Mouse (Mus musculus): ENCODE data around the gene Trpm2.
"Not testable (repeated sequence)": the region's sequence is repeated elsewhere in the genome, so short reads cannot be mapped to it uniquely, and the experiment has no call there.

Trpm2 gene

DNA sequence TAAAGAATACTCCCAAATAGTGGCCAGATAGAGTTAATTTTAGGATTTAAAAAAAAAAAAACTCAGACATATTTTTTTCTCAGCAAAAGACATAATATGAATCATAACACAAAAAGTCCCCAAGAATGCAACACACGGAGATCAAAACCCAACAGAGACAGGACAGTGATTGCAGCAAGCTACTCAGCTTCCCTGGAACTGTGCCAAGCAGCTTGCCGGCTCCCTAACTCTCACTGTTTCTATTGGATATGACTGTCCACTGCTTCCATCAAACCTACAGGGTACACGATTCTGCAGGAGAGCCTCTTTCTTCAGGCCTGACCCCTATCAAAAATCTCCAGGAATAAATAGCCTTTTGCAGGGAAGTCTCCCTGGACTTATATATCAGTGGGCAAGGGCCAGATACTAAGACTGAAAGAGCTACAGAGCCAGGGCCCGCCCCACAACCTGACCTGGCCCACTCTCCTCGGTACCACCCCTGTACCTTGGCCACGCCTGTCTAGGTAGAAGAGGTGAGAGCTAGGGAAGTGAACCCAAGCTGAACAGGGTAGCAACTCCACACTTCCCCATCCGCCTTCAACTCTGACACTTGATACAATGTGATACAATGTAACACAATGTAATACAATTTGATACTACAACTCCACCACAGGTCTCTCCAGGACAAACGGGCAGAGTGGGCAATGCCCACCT is 6.2 kb upstream of the Trpm2 start:
- no peak for DNase-seq

DNA sequence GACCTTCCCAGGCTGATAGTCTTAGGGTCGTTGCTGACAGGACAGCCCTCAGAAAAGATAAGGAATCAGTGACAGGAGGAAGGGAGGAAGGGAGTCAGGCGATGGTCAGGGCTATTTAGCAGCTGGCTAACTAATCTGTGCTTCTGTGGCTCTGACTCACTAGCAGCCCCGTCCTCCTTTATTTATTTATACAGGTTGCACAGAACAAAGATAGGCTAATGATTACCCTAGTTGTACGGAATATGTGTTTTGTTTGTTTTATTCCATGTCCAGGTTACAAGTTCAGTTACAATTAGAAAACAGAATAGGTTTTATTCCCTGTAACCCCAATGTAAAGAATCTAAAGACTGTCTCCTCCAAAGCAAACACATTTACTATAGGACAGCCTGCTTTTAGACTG is 5.3 kb upstream of the Trpm2 start:
- DNase-seq: no peak

DNA sequence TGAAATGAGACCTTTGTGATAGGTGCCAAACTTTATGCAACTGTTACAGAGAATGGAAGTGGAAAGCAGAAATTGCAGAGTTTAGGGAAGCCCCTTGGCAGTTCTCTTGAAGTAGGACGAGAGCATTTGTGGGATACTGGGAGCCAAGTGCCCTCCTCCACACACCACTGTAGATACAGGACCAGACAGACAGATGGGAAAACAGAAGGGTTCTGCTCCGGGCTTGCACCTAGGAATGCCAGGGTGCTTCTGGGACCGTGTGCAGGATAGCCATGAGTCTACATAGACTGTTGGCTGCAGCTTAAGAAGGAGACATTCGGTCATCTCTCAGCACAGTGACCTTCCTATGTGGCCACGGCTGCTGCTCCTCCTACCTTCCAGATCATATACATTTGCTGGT is 4.4 kb upstream of the Trpm2 start:
- no peak for DNase-seq

DNA sequence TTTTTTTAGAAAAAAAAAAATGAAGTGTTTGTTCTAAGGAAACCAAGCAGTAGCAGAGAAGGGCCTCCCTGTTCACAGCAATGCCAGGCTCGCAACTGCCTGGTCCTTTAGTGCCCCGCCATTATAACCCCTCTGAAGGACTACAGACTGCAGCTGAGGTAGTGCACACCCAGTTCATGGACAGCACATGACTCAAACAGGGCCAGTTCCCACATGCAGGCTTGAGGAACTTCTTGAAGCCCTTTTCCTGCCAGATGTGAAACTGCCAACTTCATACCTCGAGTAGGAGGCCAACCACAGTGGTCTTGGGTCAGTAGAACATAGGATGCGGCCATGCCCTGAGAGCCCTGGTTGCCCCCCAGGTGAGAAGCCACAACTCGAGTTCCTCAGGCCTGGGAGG is 4.0 kb upstream of the Trpm2 start:
- no peak for DNase-seq

DNA sequence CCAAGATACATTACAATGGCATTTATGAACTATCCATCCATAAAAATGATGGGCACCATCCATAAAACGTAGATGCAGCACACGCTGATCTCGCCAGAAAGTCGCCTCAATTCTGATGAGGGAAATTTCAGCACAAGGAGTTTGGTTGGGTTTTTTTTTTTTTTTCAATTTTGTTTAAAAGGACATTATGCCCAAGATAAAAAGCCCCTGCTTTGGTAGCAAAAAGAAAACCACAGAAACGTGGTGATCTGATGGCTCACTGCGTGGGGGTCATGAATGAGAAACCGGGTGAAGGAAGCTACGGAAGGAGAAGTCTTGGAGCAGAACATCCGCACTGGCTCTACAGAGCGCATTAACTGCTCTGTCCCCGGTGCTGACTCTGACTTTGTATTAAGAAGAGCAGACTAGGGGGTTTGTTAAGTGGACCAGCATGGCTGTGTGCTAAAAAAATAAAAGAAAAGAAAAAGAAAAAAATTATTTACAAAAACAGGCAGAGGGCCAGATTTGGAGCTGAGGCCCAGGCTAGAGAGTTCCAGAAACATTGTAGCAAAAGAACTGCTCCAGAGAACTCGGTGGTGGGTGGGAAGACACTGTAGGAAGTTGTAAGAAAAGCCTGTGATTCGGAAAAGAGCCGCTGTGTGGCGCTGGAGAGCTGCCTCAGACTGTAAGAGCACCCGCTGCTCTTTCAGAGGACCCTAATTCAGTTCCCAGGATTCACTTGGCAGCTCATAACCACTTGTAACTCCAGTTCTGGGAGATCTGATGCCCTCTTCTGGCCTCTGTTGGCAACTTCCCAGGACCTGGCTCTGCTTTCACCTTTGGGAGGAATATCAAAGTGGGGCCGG is 1.6 kb upstream of the Trpm2 start:
- peak; percentile 40 to 43 for DNase-seq

DNA sequence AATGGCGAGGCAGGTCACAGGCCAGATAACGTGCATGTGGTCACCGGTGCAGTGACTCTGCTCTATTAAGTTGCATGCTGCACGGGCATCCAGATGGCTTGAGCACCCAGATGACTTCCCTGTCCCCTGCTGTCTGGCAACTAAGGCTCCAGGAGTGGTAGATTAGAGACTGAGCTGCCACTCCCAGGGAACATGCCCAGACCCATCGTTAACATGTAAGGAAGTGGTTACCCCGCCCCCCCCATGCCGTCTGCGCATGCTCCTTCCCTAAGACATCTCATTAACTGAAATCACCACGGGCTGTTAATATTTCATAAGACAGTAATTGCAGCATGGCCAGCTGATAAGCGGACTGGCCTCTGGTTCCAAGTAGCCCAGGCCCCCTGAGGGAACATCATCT is 828 bp upstream of the Trpm2 start:
- DNase-seq: no peak

DNA sequence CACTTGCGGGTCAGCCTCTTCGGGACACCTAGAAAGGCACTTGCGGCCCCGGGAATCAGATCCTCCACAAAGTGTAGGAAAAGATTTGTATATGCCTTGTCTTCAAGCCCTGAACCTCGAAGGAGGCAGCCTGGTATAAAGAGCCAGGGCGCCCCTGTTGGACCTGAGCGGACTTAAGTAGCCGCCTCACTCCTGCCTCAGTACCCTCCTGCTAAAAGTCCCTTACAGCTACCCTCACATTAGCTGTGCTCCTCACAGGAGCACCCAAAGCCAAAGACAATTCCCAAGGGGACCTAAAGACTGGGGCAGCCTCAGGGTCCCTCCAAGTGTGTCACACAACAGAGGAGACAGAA is 414 bp downstream of the Trpm2 start:
- DNase-seq: no peak

DNA sequence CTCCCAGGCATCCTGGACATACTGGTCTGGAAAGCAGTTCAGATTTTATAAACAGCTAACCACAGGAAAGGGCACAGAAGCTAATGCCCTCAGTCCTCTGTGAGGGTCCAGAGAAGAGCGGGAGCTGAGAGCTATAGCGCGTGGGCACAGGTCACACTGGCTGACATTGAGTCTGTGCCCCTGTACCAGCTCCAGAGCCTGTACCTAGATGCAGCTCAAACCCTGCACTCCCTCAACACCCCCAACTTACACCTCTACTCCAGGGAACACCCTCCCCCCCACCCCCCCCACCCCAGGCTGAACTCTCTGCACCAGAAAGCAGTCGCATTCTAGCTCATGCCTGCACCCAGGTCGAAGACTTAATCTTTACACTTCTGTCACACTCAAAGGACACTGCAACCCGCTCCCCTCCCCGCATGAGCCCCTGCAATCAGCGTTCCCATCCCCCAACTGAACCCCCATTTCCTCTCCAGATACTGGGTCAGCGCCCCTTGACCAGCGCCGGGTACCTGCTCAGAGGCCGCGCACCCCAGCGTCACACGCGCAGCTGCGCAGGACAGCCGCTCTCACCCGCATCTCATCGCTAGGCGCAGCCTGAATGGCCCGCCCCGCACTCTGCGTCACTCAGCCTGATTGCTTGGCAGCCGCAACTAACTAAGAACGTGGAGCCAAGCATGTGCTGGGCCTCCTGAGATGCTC is 940 bp downstream of the Trpm2 start:
- DNase-seq: no peak

DNA sequence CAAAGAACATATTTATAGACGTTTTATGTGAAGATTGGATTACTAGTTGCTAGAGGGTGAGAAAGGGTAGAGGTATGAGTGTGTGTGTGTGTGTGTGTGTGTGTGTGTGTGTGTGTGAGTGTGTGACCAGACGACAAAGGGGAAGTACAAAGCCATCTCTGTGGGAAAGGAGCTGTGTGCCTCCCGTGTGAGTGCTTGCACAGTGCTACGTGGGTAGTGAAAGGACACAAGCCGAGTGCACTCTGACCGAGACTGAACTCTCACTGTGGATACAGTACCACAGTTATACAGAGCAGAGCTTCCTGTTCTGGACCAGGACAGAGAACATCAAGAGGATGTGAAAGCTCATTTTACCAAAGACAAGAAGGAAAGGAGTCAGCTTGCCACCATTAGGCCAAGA is 6.4 kb downstream of the Trpm2 start:
- no peak for DNase-seq

DNA sequence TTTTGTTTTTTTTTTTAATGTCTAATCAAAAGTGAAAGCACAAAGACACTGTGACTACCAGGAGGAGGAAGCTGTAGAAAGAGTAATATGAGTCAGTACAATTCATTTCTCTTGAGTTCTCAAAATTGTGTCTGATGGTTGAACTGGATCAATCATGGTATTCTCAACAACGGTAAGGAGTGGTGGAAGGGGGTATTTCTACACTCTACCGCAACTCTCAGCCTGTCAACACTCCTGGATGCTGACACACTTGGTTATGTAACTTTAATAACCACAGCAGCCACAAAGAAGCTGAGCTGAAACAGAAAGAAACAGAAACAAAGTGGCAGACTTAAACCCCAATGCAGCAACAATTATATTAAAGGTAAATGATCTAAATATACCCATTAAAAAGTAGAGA is 7.6 kb downstream of the Trpm2 start:
- DNase-seq: no peak

DNA sequence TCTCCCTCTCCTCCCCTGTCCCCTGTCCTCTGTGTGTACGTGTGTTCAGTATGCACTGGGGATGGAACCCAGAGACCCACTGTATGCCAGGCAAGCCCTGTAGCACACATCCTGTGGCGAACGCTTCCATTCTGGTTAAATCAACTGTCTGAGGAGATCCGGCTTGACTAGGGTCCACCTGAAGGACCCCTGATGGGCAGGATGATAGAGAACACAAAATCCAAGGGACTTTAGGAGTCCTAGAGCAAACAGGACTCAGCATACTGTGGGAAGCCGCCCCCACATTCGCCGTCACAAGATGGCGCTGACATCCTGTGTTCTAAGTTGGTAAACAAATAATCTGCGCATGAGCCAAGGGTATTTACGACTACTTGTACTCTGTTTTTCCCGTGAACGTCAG is 19.9 kb downstream of the Trpm2 start:
- not testable (repeated sequence) for DNase-seq

DNA sequence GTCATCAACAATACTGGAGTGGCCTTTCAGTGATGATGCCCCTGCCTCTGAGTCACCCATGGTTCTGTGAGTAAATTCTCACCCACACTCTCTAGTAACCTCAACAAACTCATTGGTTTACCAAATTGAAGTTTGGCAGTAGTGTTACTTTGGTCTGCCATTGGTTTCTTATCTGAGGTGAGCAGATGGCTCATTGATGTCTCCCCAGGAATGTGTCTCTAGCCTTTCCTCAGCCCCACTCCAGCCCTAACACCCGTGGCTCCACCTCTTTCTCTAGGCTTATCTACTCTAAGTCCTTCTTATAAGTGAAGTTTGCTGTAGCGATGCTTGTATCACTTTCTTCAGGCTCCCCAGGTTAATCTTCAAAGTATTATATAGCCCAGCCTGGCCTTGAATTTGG is 30.7 kb downstream of the Trpm2 start:
- DNase-seq: no peak

DNA sequence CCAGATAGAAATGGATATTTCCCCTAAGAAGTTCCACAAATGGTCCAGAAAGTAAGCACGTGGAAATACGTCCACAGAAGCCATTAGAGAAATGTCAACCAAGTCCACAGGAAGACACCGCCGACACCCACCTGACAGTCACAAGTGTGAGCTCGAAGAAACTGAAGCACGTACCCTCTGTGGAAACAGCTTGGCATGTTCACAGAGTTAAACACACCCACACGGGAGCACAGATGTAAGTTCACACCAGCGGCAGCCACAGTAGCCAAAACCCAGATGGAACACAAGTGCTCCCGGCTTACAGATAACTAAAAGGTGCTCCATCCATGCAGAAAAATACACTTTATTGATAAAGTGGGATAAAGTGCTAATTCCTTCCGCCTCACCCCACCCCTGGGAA is 43.0 kb downstream of the Trpm2 start:
- no peak for DNase-seq

DNA sequence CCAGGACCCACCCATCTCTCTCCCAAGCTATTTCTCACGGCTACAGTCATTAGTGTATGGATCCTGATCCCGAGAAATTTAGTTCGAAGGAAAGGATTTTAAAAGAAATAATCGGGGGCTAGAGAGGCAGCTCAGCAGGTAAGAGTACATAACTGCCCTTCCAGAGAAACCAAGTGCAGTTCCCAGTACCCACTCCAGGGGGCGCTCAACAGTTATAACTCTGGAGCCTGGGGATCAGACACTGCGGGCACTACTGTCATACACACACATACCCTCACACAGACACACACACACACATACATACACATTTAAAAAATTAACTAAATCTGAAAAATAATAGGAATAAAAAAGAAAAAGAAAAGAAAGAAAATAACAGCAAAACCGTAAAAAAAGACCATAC is 44.2 kb downstream of the Trpm2 start:
- DNase-seq: peak; percentile 58 to 67

DNA sequence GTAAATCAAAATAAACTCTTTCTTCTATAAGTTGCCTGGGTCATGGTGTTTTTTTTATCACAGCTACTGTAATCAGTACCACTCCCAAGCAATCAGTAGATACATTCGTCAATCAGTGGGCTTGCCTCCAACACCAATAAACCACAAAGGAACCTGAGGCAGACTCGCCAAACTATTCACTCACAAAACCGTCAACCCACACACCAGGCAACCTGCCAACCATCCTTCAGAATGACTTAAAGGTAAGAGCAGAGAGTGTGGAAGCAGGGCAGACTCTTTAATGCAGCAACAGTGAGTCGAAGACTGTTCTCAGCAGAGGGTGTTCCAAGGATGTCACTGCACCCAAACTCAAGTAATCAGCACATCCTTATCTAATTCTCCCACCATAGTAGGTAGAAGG is 47.7 kb downstream of the Trpm2 start:
- no peak for DNase-seq

DNA sequence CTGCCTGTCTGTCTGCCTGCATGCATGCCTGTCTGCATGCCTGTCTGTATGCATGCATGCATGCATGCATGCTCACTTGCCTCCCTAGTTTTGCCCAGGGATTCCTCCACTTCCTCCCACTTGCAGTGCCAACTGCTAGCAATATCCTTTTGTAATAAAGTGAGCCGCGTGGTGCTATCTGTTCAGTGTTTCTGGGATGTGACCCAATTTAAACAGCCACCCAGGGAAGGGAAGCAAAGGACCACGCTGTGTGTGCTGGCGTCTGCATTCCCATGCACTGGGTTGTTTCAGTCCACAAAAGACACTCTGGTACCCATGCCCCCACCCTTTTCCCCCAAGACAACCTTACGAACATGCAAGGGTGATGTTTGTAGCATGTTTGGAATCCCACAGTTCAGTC is 49.4 kb downstream of the Trpm2 start:
- no peak for DNase-seq

DNA sequence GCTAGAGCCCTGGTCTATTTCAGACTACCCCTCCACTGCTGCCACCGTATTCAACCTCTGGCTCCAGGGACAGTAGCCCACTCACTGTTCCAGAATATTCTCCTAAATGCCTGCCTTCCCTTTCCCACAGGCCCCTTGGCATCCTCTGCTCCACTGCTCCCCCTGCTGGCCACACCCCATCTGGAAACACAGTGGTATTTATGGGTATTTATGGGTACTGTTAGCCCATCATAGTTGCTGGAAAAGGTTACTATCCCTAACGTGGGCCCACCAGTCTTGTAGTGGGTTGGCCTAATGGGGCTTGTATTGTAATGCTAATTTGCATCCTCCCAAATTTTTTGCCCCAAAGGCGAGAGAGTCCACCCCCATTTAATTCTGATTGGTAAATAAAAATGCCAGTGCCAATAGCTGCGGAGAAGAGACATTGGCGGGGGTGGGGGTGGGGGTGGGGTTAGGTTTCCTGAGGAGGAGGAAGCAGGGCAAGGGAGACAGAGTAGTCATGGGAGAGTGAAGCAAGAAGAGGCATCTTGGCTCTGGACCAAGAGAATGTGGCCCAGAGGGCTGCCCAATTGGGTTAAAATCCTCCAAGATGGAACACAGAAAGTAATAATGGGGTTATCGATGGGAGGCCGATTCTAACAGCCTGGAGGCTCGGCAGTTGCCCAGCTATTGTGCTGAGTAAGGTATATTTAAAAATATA is 53.6 kb downstream of the Trpm2 start:
- DNase-seq: peak; percentile 49 to 65

DNA sequence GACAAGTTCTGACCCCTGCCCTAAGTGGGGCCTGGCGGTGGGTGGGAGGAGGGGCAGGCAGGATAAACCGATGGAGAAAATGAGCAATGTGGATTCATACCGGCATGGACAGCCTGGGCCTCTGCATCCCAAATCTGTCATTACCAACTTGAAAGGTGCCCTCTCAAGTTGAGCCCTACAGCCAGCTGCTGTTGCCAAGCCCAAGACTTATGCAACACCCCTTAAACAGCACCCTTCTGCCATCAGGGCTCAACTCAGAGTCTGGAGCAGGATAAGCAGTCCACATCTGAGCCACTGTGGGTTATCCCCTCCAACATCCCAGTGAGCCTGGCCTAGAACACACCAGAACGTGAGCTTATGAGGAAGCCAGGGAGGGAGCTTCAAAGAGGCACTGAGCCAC is 57.1 kb downstream of the Trpm2 start:
- DNase-seq: no peak

DNA sequence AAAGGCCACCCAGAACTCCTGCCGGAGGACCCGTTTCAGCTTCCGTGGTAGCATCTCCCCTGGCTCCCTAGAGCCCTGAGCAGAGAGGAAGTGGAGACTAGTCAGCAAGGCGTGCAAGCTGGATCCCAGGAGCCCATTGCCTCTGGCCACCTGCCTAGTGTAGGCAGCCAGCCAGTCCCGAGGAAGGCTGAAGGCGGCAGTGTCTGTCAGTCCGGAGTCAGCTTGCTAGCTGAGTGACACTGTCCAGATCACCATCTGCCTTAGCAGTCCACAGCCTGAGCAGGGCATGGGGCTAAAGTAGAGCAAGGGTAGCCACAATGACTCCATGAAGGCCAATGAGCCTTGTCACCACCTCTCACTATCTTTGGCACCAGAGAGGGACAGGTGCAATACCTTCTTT is 57.8 kb downstream of the Trpm2 start:
- no peak for DNase-seq

DNA sequence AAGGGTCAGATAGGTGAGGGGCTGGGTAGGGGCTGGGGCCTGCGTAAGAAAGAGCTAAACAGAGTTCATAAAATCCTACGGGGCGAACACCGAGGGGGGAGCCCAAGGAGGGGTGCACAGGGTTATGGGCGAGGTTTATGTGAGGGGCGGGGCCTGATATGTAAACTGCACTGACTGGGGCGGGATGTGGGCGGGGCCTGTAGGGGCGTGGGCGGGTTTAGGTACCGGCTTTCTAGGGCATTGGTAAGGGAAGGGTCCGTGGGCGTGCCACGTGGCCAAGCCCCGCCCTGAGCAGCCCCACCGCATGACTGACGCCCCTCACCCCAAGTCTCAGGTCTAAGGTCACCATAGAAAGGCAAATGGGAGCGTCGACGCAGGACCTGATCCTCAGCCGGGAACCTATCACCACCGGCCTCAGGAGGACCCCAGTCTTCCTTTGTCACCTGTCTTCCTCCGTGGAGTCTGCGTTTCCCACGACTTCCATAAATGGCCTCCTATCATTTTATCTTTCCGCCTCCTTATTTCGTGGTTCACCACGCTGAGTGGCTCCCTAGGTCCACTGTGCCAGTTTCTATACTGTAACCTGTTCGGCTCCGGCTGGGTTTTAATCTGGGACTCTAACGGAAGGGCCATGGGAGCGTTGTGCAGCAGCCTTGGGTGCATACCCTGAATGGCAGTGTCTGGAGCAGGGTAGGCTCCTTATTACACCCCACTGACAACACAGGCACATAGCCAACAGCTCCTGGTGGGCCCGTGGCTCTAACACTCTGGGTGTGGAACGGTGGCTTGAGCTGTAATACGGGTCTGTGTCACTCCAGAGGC is 67.3 kb downstream of the Trpm2 start:
- DNase-seq: peak; percentile 16 to 29

DNA sequence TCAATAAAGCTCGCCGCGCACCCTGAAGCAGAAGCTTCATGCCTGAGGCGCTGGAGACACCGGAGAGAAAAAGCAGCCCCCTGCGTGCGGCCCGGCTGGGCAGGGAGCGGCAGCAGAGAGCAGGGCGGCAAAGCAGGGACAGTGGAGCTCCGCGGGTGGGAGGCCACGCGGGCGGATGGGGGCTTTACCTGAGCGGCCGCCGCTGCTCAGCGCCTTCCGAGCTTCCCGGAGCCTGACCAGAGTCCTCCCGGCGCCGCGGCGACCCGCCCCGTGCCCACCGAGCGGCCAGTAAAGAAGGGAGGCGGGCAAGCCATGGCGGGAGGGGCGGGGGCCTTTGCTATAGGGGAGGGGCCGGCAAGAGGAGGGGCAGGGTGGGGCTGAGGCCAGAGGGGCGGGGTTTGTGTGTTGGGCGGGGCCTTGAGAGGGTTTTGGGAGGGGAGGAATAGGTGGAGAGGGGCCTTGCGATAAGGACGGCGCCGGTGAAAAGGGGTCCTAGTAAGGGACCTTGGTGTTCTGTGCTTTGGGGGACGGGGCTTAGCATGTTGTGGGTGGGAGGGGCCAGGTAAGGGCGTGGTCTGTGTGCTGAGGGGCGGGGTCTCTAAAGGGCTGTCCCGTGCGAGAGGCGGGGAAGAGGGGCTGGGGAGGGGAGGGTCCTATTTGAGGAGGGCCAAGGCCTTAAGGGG is 68.0 kb downstream of the Trpm2 start, which contains the start of gene Lrrc3:
Gene Lrrc3 (minus strand): TSS at position 326 of the 683 bp plus-strand sequence.
- DNase-seq: peak; percentile 33 to 39

DNA sequence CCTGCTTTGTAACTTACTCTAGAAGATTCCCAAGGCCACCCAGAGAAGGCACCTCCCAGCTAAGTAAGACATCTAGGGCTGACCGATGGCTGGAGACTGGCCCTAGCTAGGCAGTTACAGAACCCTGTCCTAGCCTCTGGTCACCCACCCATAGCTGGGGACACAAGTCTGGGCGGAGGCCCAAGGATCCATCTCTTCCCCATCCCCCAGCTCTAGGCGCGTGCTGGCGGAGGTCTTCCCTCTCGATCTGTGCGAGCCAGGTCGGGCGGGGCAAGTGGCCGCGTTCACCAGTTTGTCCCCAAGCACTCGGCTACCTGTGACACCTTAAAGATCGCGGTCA is 68.5 kb downstream of the Trpm2 start:
- DNase-seq: no peak

Data from thymus, postnatal 36 days (tissue).